Mouse (Mus musculus) kidney, postnatal 0 days (tissue): ENCODE results near the gene Spata5. TPM values are rescaled to one million over a fixed set of nuclear protein-coding genes. Genes with fewer than 3 reads are reported as not detected.
A peak's percentile ranks its signal among the peaks of the same experiment; 100 is the strongest.

Experiments used
- ATAC-seq: fragments of 200-750 bp; cut with Nextera tagmentation; replicated peaks from 2 replicates; pipeline ENCODE4 v1.8.0; 2017; ENCODE audit warnings: low read depth, moderate number of reproducible peaks, moderate TSS enrichment, moderate library complexity; ENCODE audit not compliant: low FRiP score
- DNase-seq: peaks from one replicate; pipeline ENCODE4 v3.0.0-alpha.2; 2016; ENCODE audit warnings: low spot score
- H3K27ac ChIP-seq: fragments of 300-500 bp; sonication (generic); 2 replicates; pipeline ENCODE4 v1.5.1; 2014; ENCODE audit warnings: mild to moderate bottlenecking
- H3K27me3 ChIP-seq: fragments of 300-500 bp; sonication (generic); 2 replicates; pipeline ENCODE4 v1.6.1; 2014; ENCODE audit warnings: low read length, mixed read lengths; ENCODE audit not compliant: insufficient read depth
- H3K36me3 ChIP-seq: fragments of 300-500 bp; sonication (generic); 2 replicates; pipeline ENCODE4 v1.6.1; 2014; ENCODE audit warnings: low read length, mixed read lengths; ENCODE audit not compliant: insufficient read depth
- H3K4me1 ChIP-seq: fragments of 300-500 bp; sonication (generic); replicated peaks from 2 replicates; pipeline ENCODE4 v1.6.1; 2014; ENCODE audit warnings: antibody characterized with exemption, low read length, mixed read lengths; ENCODE audit not compliant: insufficient read depth
- H3K4me2 ChIP-seq: fragments of 300-500 bp; sonication (generic); 2 replicates; pipeline ENCODE4 v1.6.1; 2014; ENCODE audit warnings: mild to moderate bottlenecking, low read length, moderate library complexity, mixed read lengths
- H3K4me3 ChIP-seq: fragments of 300-500 bp; sonication (generic); replicated peaks from 2 replicates; pipeline ENCODE4 v1.5.1; 2014; ENCODE audit warnings: low read depth, low read length
- H3K9ac ChIP-seq: fragments of 300-500 bp; sonication (generic); 2 replicates; pipeline ENCODE4 v1.6.1; 2014; ENCODE audit warnings: low read depth, low read length
- H3K9me3 ChIP-seq: fragments of 300-500 bp; sonication (generic); replicated peaks from 2 replicates; pipeline ENCODE4 v1.6.1; 2016; ENCODE audit warnings: low read length, inconsistent platforms, mixed read lengths
- CTCF ChIP-seq: IDR thresholded peaks from 2 replicates; pipeline ENCODE4 v1.5.1; 2016; ENCODE audit warnings: antibody characterized with exemption, low read depth, mild to moderate bottlenecking, moderate library complexity
- WGBS: fragments of 180-500 bp; shearing (Covaris S2); extraction: QIAGEN DNeasy Blood & Tissue Kit; methylation state at CpG from one replicate; pipeline ENCODE4 v1.1.7; 2014; 5-methylcytosine and 5-hydroxymethylcytosine counted together
- polyA plus RNA-seq: library from polyadenylated mRNA; unstranded; fragments of >200 nt; fragmentation: Nextera tagmentation; extraction: Ambion mirVana; gene quantifications from 2 replicates; pipeline ENCODE4 v1.2.1, GENCODE M21; 2015

The Spata5 gene
- polyA plus RNA-seq, 1 experiment from 2014 or later, result 44.8 TPM

- Histone ChIP-seq H3K4me1 (no peaks in the 10 kb centered on the region), H3K27ac (no peak overlapping the region), H3K4me2 (no peak overlapping the region), H3K27me3 (no peaks in the 10 kb centered on the region), H3K9ac (no peak overlapping the region), H3K36me3 (no peaks in the 10 kb centered on the region), H3K4me3 (no peak overlapping the region), H3K9me3 (no peaks in the 10 kb centered on the region)
- DNase-seq (no peak), ATAC-seq (no peak)
- WGBS, result 61% methylated on average over 22 of the region's 22 CpGs
- TF ChIP-seq CTCF, result no peak
Measured at GRCm38 (mm10) chr3:37569661-37570566, 150.2 kb downstream of the Spata5 start.

GRCm38 (mm10) chr3:37571633-37572032 is 151.9 kb downstream of the Spata5 start:
- DNase-seq (no peak), ATAC-seq (no peak)
- no peaks in the 10 kb centered on the region for H3K9me3 ChIP-seq
- H3K4me2 ChIP-seq, result no peak overlapping the region
- H3K27me3 ChIP-seq, result no peaks in the 10 kb centered on the region
- no peak for TF ChIP-seq CTCF
- H3K36me3 ChIP-seq, result no peaks in the 10 kb centered on the region
- no peaks in the 10 kb centered on the region for H3K4me1 ChIP-seq
- H3K27ac ChIP-seq, result no peak overlapping the region
- 48% methylated on average over 4 of the region's 4 CpGs for WGBS
- H3K9ac ChIP-seq, result no peak overlapping the region
- H3K4me3 ChIP-seq, result no peak overlapping the region

- no peaks in the 10 kb centered on the region for H3K27me3 ChIP-seq
- H3K4me3 ChIP-seq, result no peak overlapping the region
- WGBS, result 85% methylated on average over 6 of the region's 6 CpGs
- ATAC-seq (no peak), DNase-seq (no peak)
- no peak overlapping the region for H3K4me2 ChIP-seq
- no peak for TF ChIP-seq CTCF
- no peak overlapping the region for H3K27ac ChIP-seq
- H3K9ac ChIP-seq, result no peak overlapping the region
- no peaks in the 10 kb centered on the region for H3K4me1 ChIP-seq
- no peaks in the 10 kb centered on the region for H3K9me3 ChIP-seq
- no peaks in the 10 kb centered on the region for H3K36me3 ChIP-seq
Measured at GRCm38 (mm10) chr3:37572066-37572465, 152.4 kb downstream of the Spata5 start.

DNA sequence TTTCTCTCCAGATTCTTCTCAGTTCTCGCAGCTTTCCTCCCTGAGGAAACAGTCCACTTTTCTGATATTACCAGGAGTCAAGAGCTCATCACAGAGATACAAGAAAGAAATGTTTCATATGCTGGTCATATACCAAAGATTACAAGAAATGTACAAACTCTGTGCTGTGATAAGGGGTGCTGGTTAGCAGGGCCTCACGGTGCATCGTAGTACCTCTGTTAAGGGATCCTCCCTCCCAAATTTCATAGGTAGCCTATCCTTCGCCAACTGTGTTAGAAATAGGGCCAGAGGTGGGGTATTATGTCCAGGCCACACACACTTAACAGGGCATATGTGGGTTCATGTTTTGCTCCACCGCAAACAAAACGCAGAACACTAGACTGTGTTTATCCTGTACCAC is 157.1 kb downstream of the Spata5 start:
- H3K27ac ChIP-seq, result no peak overlapping the region
- no peak overlapping the region for H3K4me3 ChIP-seq
- ATAC-seq (no peak), DNase-seq (no peak)
- H3K36me3 ChIP-seq, result no peaks in the 10 kb centered on the region; the same call in 1 of the 2 replicates
- H3K27me3 ChIP-seq, result no peaks in the 10 kb centered on the region
- no peaks in the 10 kb centered on the region for H3K9me3 ChIP-seq
- no peak overlapping the region for H3K4me2 ChIP-seq
- no peak for TF ChIP-seq CTCF
- H3K4me1 ChIP-seq, result no peaks in the 10 kb centered on the region
- no peak overlapping the region for H3K9ac ChIP-seq
- 92% methylated on average over 6 of the region's 6 CpGs for WGBS

DNA sequence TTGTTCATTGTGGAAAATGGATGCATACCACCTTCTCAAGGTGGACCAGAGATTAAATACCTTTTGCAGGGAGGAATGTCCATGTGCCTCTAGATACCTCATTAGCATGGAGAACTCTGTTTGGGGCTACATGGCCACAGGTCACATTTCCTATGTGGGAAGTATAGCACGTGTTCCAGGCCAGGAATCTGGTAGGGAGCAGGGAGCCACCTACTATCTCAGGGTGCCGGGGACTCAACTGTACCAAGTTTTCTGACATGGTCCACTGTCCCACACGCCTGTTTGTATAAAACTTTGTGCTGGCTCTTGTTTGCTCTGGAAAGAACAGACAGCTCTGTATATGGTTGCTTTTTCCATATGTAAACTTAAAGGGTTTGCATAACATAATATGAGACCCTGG is 158.0 kb downstream of the Spata5 start:
- no peak for TF ChIP-seq CTCF
- 85% methylated on average over 3 of the region's 3 CpGs for WGBS
- no peak for DNase-seq
- Histone ChIP-seq H3K4me3 (no peak overlapping the region), H3K36me3 (no peaks in the 10 kb centered on the region; the same call in 1 of the 2 replicates), H3K27ac (no peak overlapping the region), H3K4me2 (no peak overlapping the region), H3K9ac (no peak overlapping the region), H3K4me1 (no peaks in the 10 kb centered on the region), H3K9me3 (no peaks in the 10 kb centered on the region), H3K27me3 (no peaks in the 10 kb centered on the region)
- no peak for ATAC-seq

DNA sequence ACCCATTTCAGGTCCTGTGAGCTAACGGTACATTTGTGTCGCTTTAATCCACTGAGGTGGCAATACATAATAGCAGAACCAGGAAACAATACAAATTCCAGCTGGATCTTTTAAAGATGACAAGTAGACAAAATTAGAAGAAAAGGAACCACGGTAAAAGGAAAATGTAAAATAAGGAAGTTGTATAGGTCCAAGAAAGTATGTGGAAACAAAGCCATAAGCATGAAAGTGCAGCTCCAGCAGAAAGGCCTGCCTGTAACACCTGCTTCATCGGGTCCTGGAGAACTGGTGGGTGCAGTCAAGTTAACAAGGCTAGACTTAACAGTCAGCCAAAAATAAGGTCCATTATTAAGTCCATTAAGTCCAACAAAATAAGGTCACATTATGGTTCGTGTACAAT is 164.9 kb downstream of the Spata5 start:
- Histone ChIP-seq H3K27me3 (no peaks in the 10 kb centered on the region), H3K4me2 (no peak overlapping the region), H3K27ac (peak overlapping the region; percentile 87; the same call in 1 of the 2 replicates), H3K36me3 (no peaks in the 10 kb centered on the region; the same call in 1 of the 2 replicates), H3K4me1 (no peaks in the 10 kb centered on the region), H3K9ac (no peak overlapping the region), H3K9me3 (no peaks in the 10 kb centered on the region), H3K4me3 (no peak overlapping the region)
- WGBS, result 64% methylated on average over 5 of the region's 5 CpGs
- ATAC-seq, result no peak
- TF ChIP-seq CTCF, result no peak
- no peak for DNase-seq
